Mouse (Mus musculus) ES-Bruce4 (cell line): ENCODE measurements around the gene Pitpna.

Experiments
- CTCF ChIP-seq: IDR thresholded peaks from one replicate; pipeline ENCODE4 v1.8.1; 2011; ENCODE audit warnings: low read depth, low read length
- EP300 ChIP-seq: IDR thresholded peaks from 2 replicates; pipeline ENCODE4 v1.6.1; 2011; ENCODE audit warnings: low read depth, low read length; ENCODE audit not compliant: insufficient read depth
- POLR2A ChIP-seq: IDR thresholded peaks from one replicate; pipeline ENCODE4 v1.8.1; 2011; ENCODE audit warnings: low read length; ENCODE audit not compliant: insufficient read depth

DNA sequence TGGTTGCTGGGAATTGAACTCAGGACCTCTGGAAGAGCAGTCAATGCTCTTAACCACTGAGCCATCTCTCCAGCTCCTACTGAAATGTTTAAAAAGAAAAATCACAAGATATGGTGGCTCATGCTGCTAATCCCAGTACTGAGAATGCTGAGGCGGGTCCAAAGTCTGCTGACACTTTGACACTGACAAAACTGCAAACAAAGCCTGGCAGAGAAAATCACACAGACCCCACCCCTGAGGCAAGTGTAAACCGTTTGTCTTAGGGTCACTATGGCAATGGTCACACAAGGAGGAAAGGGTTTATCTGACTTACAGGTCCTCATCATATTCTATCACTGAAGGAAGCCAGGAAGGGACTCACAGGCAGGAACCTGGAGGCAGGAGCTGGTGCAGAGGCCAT is 27.7 kb downstream of the Pitpna start:
- TF ChIP-seq POLR2A, result no peak
- TF ChIP-seq CTCF, result no peak
- TF ChIP-seq EP300, result no peak
